Mouse (Mus musculus) C2C12 (cell line): ENCODE data around the gene Kif11. TPM values are rescaled to one million over a fixed set of nuclear protein-coding genes. Genes with fewer than 3 reads are reported as not detected.

Source experiments
- H3K27me3 ChIP-seq: one replicate; pipeline ENCODE4 v1.6.1; 2011; ENCODE audit not compliant: control insufficient read depth, insufficient read depth, insufficient read length
- H3K36me3 ChIP-seq: one replicate; pipeline ENCODE4 v1.6.1; 2011; ENCODE audit not compliant: control insufficient read depth, insufficient read depth
- H3K4me3 ChIP-seq: one replicate; pipeline ENCODE4 v1.5.1; 2011; ENCODE audit warnings: mild to moderate bottlenecking, control low read depth; ENCODE audit not compliant: poor library complexity, insufficient read depth, severe bottlenecking
- H3K79me2 ChIP-seq: one replicate; pipeline ENCODE4 v1.6.1; 2011; ENCODE audit not compliant: control insufficient read depth, insufficient read depth
- H3K79me3 ChIP-seq: one replicate; pipeline ENCODE4 v1.6.1; 2011; ENCODE audit warnings: low read depth, control low read depth
- H3ac ChIP-seq: one replicate; pipeline ENCODE3; 2011; ENCODE audit warnings: low read depth; ENCODE audit not compliant: control insufficient read depth, insufficient read length
- CEBPB ChIP-seq: IDR thresholded peaks from one replicate; pipeline ENCODE4 v1.6.1; 2011; ENCODE audit warnings: low read depth, mild to moderate bottlenecking, control low read depth, moderate library complexity
- CTCF ChIP-seq: IDR thresholded peaks from one replicate; pipeline ENCODE4 v1.5.1; 2011; ENCODE audit not compliant: control insufficient read depth, insufficient read depth, insufficient read length
- FOSL1 ChIP-seq: IDR thresholded peaks from one replicate; pipeline ENCODE4 v1.8.0; 2011; ENCODE audit warnings: mild to moderate bottlenecking, low read length; ENCODE audit not compliant: poor library complexity, insufficient read depth, severe bottlenecking
- MAX ChIP-seq: IDR thresholded peaks from one replicate; pipeline ENCODE4 v1.6.1; 2011; ENCODE audit warnings: mild to moderate bottlenecking, control low read depth
- MYOD1 ChIP-seq: IDR thresholded peaks from one replicate; pipeline ENCODE4 v1.6.1; 2011; ENCODE audit warnings: low read depth; ENCODE audit not compliant: control insufficient read depth, insufficient read length
- MYOG ChIP-seq: IDR thresholded peaks from one replicate; pipeline ENCODE4 v1.6.1; 2011; ENCODE audit not compliant: control insufficient read depth, insufficient read length; ENCODE audit errors: extremely low read depth
- USF1 ChIP-seq: IDR thresholded peaks from one replicate; pipeline ENCODE4 v1.6.1; 2011; ENCODE audit warnings: low read depth, mild to moderate bottlenecking, control low read depth, moderate library complexity
- long read RNA-seq, 2 experiments: library from polyadenylated mRNA; unstranded; transcript quantifications; one replicate each; pipeline ENCODE4 v2.0.0; 2019 to 2020
- polyA plus RNA-seq: library from polyadenylated mRNA; unstranded; fragments of >200 nt; fragmentation: generic; extraction: Trizol; gene quantifications from one replicate; pipeline ENCODE4 v1.2.1, GENCODE M21; 2012; ENCODE audit warnings: missing spikeins

The Kif11 gene
- polyA plus RNA-seq: 10.5 TPM
- long read RNA-seq, experiment 1, full-length matches to known transcripts: 3 of 11 reads
- long read RNA-seq, experiment 1, partial matches to known transcripts: 3 of 11 reads
- long read RNA-seq, experiment 1, other reads (novel, unspliced or antisense): 5 of 11 reads
- long read RNA-seq, experiment 2, full-length matches to known transcripts: 158 of 311 reads
- long read RNA-seq, experiment 2, partial matches to known transcripts: 131 of 311 reads
- long read RNA-seq, experiment 2, other reads (novel, unspliced or antisense): 22 of 311 reads

- H3K36me3 ChIP-seq: peaks cover 16% of the 10 kb centered on the region
- TF ChIP-seq USF1 (peak; percentile 54), MAX (peak; percentile 62), CTCF (no peak)
- no peaks in the 10 kb centered on the region for H3K27me3 ChIP-seq
- H3ac ChIP-seq: peak within 1 kb of the TSS; percentile 95
- peak within 1 kb of the TSS; percentile 92 for H3K4me3 ChIP-seq
- peaks cover 56% of the 10 kb centered on the region for H3K79me2 ChIP-seq
- H3K79me3 ChIP-seq: peaks cover 53% of the 10 kb centered on the region
Observed at GRCm38 (mm10) chr19:37375755-37376615, at the start of gene Kif11. TSS of gene Kif11 (plus strand) at chr19:37376403.

- no peak overlapping the region for H3ac ChIP-seq
- peaks cover 41% of the 10 kb centered on the region for H3K36me3 ChIP-seq
- no peak overlapping the region for H3K4me3 ChIP-seq
- H3K79me2 ChIP-seq: no peaks in the 10 kb centered on the region
- no peaks in the 10 kb centered on the region for H3K27me3 ChIP-seq
- no peaks in the 10 kb centered on the region for H3K79me3 ChIP-seq
- no peak for TF ChIP-seq FOSL1
- no peak for TF ChIP-seq CTCF
- no peak for TF ChIP-seq MYOG
- no peak for TF ChIP-seq USF1
Observed at GRCm38 (mm10) chr19:37327216-37327615, 49.0 kb upstream of the Kif11 start.

GRCm38 (mm10) chr19:37332726-37333125 is 43.5 kb upstream of the Kif11 start:
- Histone ChIP-seq H3K36me3 (peaks cover 28% of the 10 kb centered on the region), H3K79me3 (peaks cover 7% of the 10 kb centered on the region), H3K79me2 (peaks cover 53% of the 10 kb centered on the region), H3K27me3 (no peaks in the 10 kb centered on the region), H3ac (no peak overlapping the region), H3K4me3 (no peak overlapping the region)
- TF ChIP-seq CEBPB (no peak), MAX (no peak), USF1 (no peak), FOSL1 (no peak), MYOD1 (no peak), MYOG (no peak), CTCF (no peak)

- peaks cover 27% of the 10 kb centered on the region for H3K36me3 ChIP-seq
- no peak overlapping the region for H3K4me3 ChIP-seq
- peaks cover 12% of the 10 kb centered on the region for H3K79me3 ChIP-seq
- no peak overlapping the region for H3ac ChIP-seq
- H3K27me3 ChIP-seq: no peaks in the 10 kb centered on the region
- H3K79me2 ChIP-seq: peaks cover 59% of the 10 kb centered on the region
- TF ChIP-seq CTCF: no peak
- TF ChIP-seq USF1: no peak
- TF ChIP-seq MYOD1: no peak
- no peak for TF ChIP-seq CEBPB
- no peak for TF ChIP-seq MAX
- no peak for TF ChIP-seq FOSL1
- TF ChIP-seq MYOG: no peak
Observed at GRCm38 (mm10) chr19:37333357-37333756, 42.8 kb upstream of the Kif11 start.

- Histone ChIP-seq H3ac (no peak overlapping the region), H3K4me3 (no peak overlapping the region), H3K79me3 (peaks cover 17% of the 10 kb centered on the region), H3K27me3 (no peaks in the 10 kb centered on the region), H3K36me3 (peaks cover 9% of the 10 kb centered on the region), H3K79me2 (peaks cover 77% of the 10 kb centered on the region)
- TF ChIP-seq MYOG: no peak
- no peak for TF ChIP-seq CEBPB
- no peak for TF ChIP-seq FOSL1
- TF ChIP-seq MYOD1: no peak
- TF ChIP-seq CTCF: no peak
- no peak for TF ChIP-seq MAX
- no peak for TF ChIP-seq USF1
Observed at GRCm38 (mm10) chr19:37335392-37335791, 40.8 kb upstream of the Kif11 start.
